Mouse (Mus musculus) ES-Bruce4 (cell line): ENCODE data around the gene Icam4. TPM values are rescaled to one million over a fixed set of nuclear protein-coding genes. Genes with fewer than 3 reads are reported as not detected.

Experiments used
- H3K27ac ChIP-seq: 2 replicates; pipeline ENCODE4 v1.5.1; 2012; ENCODE audit warnings: low read length, inconsistent platforms; ENCODE audit not compliant: insufficient read depth
- H3K27me3 ChIP-seq: 2 replicates; pipeline ENCODE4 v1.6.1; 2012; ENCODE audit warnings: mild to moderate bottlenecking, low read length, inconsistent platforms; ENCODE audit not compliant: control insufficient read depth, poor library complexity, insufficient read depth, severe bottlenecking
- H3K36me3 ChIP-seq: 2 replicates; pipeline ENCODE4 v1.6.1; 2012; ENCODE audit warnings: inconsistent platforms, mild to moderate bottlenecking, low read length, moderate library complexity; ENCODE audit not compliant: control insufficient read depth, poor library complexity, insufficient read depth, severe bottlenecking
- H3K4me1 ChIP-seq: one replicate; pipeline ENCODE4 v1.8.1; 2011; ENCODE audit warnings: low read length; ENCODE audit not compliant: control insufficient read depth, insufficient read depth
- H3K4me3 ChIP-seq: 2 replicates; pipeline ENCODE4 v1.5.1; 2011; ENCODE audit warnings: low read depth, mild to moderate bottlenecking, low read length
- H3K9ac ChIP-seq: 2 replicates; pipeline ENCODE4 v1.6.1; 2012; ENCODE audit warnings: low read depth, mild to moderate bottlenecking, inconsistent platforms; ENCODE audit not compliant: poor library complexity, severe bottlenecking
- H3K9me3 ChIP-seq: replicated peaks from 2 replicates; pipeline ENCODE4 v1.6.1; 2012; ENCODE audit warnings: mild to moderate bottlenecking, low read length, inconsistent platforms; ENCODE audit not compliant: control insufficient read depth, poor library complexity, insufficient read depth, severe bottlenecking
- CTCF ChIP-seq: IDR thresholded peaks from one replicate; pipeline ENCODE4 v1.8.1; 2011; ENCODE audit warnings: low read depth, low read length
- EP300 ChIP-seq: IDR thresholded peaks from 2 replicates; pipeline ENCODE4 v1.6.1; 2011; ENCODE audit warnings: low read depth, low read length; ENCODE audit not compliant: insufficient read depth
- POLR2A ChIP-seq: IDR thresholded peaks from one replicate; pipeline ENCODE4 v1.8.1; 2011; ENCODE audit warnings: low read length; ENCODE audit not compliant: insufficient read depth
- polyA plus RNA-seq: library from polyadenylated mRNA; stranded (reverse); fragments of >200 nt; gene quantifications from 2 replicates; pipeline ENCODE4 v1.2.4, GENCODE M21; 2011; ENCODE audit warnings: low read depth; ENCODE audit not compliant: missing spikeins, insufficient read depth, insufficient read length

Icam4 gene
- polyA plus RNA-seq, 1 experiment: not detected

DNA sequence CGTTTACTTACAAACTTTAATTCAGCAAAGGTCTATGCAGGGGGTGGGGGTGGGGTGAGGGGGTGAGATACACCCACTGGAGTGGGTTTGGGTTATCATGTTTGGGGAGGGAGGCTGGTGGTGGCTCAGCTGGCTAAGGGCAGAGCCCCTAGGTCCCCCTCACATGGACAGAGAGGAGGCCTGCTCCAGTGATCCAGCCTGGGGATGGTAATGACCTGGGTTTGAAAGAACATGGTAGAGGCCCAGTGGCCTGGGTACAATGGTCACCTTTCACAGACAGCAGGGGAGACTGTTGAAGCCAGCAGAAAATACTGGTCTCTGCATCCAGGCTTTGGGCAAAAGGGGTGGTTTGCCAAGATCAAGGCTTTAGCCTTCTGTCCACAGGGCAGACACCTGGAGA, 45.0 kb downstream of the Icam4 start:
- Histone ChIP-seq H3K27me3 (no peaks in the 10 kb centered on the region), H3K27ac (no peak overlapping the region), H3K4me1 (no peaks in the 10 kb centered on the region), H3K9me3 (no peaks in the 10 kb centered on the region), H3K4me3 (no peak overlapping the region), H3K9ac (peak overlapping the region; percentile 76; the same call in 1 of the 2 replicates), H3K36me3 (peaks cover 37% of the 10 kb centered on the region)
- TF ChIP-seq CTCF (no peak), POLR2A (no peak), EP300 (no peak)

DNA sequence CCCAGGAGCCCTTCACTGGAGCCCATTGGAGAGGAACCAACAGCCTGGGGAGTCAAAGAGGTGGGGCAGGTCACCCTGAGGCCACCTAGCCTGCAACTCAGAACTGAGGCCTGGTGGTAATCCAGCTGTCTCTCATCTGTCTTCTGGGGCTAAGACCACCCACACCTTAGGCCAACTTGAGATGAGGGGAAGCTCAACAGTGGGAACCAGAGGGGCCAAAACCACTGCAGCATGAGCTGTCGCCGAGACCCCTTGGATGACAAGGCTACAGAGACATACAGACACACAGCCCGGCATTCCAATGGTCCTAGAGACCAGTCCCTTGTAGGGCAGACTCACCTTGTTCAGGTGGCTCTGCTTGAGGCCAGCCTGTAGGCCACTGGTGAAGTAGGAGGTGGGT, 46.5 kb downstream of the Icam4 start:
- Histone ChIP-seq H3K36me3 (peaks cover 50% of the 10 kb centered on the region), H3K4me3 (no peak overlapping the region), H3K9me3 (no peaks in the 10 kb centered on the region), H3K27ac (no peak overlapping the region), H3K27me3 (no peaks in the 10 kb centered on the region), H3K4me1 (no peaks in the 10 kb centered on the region), H3K9ac (no peak overlapping the region)
- no peak for TF ChIP-seq CTCF
- TF ChIP-seq EP300: no peak
- no peak for TF ChIP-seq POLR2A

Other genes with a start within 250 kb of the Icam4 start
- gene Col5a3, start 214.3 kb upstream of the Icam4 start, polyA plus RNA-seq: 1.3 and 1.6 TPM in 2 replicates
- gene Rdh8, start 210.9 kb upstream of the Icam4 start, polyA plus RNA-seq: not detected in 2 replicates
- gene A230050P20Rik, start 160.7 kb upstream of the Icam4 start, polyA plus RNA-seq: 20.5 and 23.9 TPM in 2 replicates
- 1.3 and 2.0 TPM in 2 replicates for gene Angptl6, start 149.6 kb upstream of the Icam4 start, polyA plus RNA-seq
- 76.9 and 81.2 TPM in 2 replicates for gene Ppan, start 141.2 kb upstream of the Icam4 start, polyA plus RNA-seq
- 206 and 216 TPM in 2 replicates for gene Eif3g, start 130.8 kb upstream of the Icam4 start, polyA plus RNA-seq
- 115 and 120 TPM in 2 replicates for gene Dnmt1, start 69.5 kb upstream of the Icam4 start, polyA plus RNA-seq
- gene S1pr2, start 52.6 kb upstream of the Icam4 start, polyA plus RNA-seq: 14.1 and 19.9 TPM in 2 replicates
- gene Mrpl4, start 26.6 kb upstream of the Icam4 start, polyA plus RNA-seq: 45.1 and 50.9 TPM in 2 replicates
- 24.9 and 25.7 TPM in 2 replicates for gene Icam1, start 13.4 kb upstream of the Icam4 start, polyA plus RNA-seq
- gene Icam5, start 2.7 kb downstream of the Icam4 start, polyA plus RNA-seq: 0.94 and 1.3 TPM in 2 replicates
- gene Zglp1, start 37.7 kb downstream of the Icam4 start, polyA plus RNA-seq: 2.5 TPM in 1 of 2 replicates, not detected in the other
- gene Gm49373, start 43.7 kb downstream of the Icam4 start, polyA plus RNA-seq: 1.0 and 1.4 TPM in 2 replicates
- gene Fdx1l, start 44.2 kb downstream of the Icam4 start, polyA plus RNA-seq: 25.9 and 38.8 TPM in 2 replicates
- 4.7 and 6.3 TPM in 2 replicates for gene Gm38431, start 62.6 kb downstream of the Icam4 start, polyA plus RNA-seq
- 60.7 and 61.9 TPM in 2 replicates for gene Raver1, start 62.6 kb downstream of the Icam4 start, polyA plus RNA-seq
- gene Tyk2, start 101.9 kb downstream of the Icam4 start, polyA plus RNA-seq: 15.5 and 17.8 TPM in 2 replicates
- gene Cdc37, start 120.6 kb downstream of the Icam4 start, polyA plus RNA-seq: 164 and 171 TPM in 2 replicates
- gene Pde4a, start 136.3 kb downstream of the Icam4 start, polyA plus RNA-seq: 9.5 and 10.4 TPM in 2 replicates
- 19.5 and 19.6 TPM in 2 replicates for gene Keap1, start 210.0 kb downstream of the Icam4 start, polyA plus RNA-seq
- gene S1pr5, start 219.1 kb downstream of the Icam4 start, polyA plus RNA-seq: 0.40 and 0.44 TPM in 2 replicates
- 18.8 and 22.3 TPM in 2 replicates for gene Atg4d, start 235.9 kb downstream of the Icam4 start, polyA plus RNA-seq